Mouse (Mus musculus) ES-Bruce4 (cell line): ENCODE data around the gene Kif2c. TPM values are rescaled to one million over a fixed set of nuclear protein-coding genes. Genes with fewer than 3 reads are reported as not detected.

Experiments
- H3K27ac ChIP-seq: 2 replicates; pipeline ENCODE4 v1.5.1; 2012; ENCODE audit warnings: low read length, inconsistent platforms; ENCODE audit not compliant: insufficient read depth
- H3K27me3 ChIP-seq: 2 replicates; pipeline ENCODE4 v1.6.1; 2012; ENCODE audit warnings: mild to moderate bottlenecking, low read length, inconsistent platforms; ENCODE audit not compliant: control insufficient read depth, poor library complexity, insufficient read depth, severe bottlenecking
- H3K36me3 ChIP-seq: 2 replicates; pipeline ENCODE4 v1.6.1; 2012; ENCODE audit warnings: inconsistent platforms, mild to moderate bottlenecking, low read length, moderate library complexity; ENCODE audit not compliant: control insufficient read depth, poor library complexity, insufficient read depth, severe bottlenecking
- H3K4me1 ChIP-seq: one replicate; pipeline ENCODE4 v1.8.1; 2011; ENCODE audit warnings: low read length; ENCODE audit not compliant: control insufficient read depth, insufficient read depth
- H3K4me3 ChIP-seq: 2 replicates; pipeline ENCODE4 v1.5.1; 2011; ENCODE audit warnings: low read depth, mild to moderate bottlenecking, low read length
- H3K9ac ChIP-seq: 2 replicates; pipeline ENCODE4 v1.6.1; 2012; ENCODE audit warnings: low read depth, mild to moderate bottlenecking, inconsistent platforms; ENCODE audit not compliant: poor library complexity, severe bottlenecking
- H3K9me3 ChIP-seq: replicated peaks from 2 replicates; pipeline ENCODE4 v1.6.1; 2012; ENCODE audit warnings: mild to moderate bottlenecking, low read length, inconsistent platforms; ENCODE audit not compliant: control insufficient read depth, poor library complexity, insufficient read depth, severe bottlenecking
- CTCF ChIP-seq: IDR thresholded peaks from one replicate; pipeline ENCODE4 v1.8.1; 2011; ENCODE audit warnings: low read depth, low read length
- EP300 ChIP-seq: IDR thresholded peaks from 2 replicates; pipeline ENCODE4 v1.6.1; 2011; ENCODE audit warnings: low read depth, low read length; ENCODE audit not compliant: insufficient read depth
- POLR2A ChIP-seq: IDR thresholded peaks from one replicate; pipeline ENCODE4 v1.8.1; 2011; ENCODE audit warnings: low read length; ENCODE audit not compliant: insufficient read depth
- polyA plus RNA-seq: library from polyadenylated mRNA; stranded (reverse); fragments of >200 nt; gene quantifications from 2 replicates; pipeline ENCODE4 v1.2.4, GENCODE M21; 2011; ENCODE audit warnings: low read depth; ENCODE audit not compliant: missing spikeins, insufficient read depth, insufficient read length

Kif2c gene
- polyA plus RNA-seq, 1 experiment: 109 TPM

DNA sequence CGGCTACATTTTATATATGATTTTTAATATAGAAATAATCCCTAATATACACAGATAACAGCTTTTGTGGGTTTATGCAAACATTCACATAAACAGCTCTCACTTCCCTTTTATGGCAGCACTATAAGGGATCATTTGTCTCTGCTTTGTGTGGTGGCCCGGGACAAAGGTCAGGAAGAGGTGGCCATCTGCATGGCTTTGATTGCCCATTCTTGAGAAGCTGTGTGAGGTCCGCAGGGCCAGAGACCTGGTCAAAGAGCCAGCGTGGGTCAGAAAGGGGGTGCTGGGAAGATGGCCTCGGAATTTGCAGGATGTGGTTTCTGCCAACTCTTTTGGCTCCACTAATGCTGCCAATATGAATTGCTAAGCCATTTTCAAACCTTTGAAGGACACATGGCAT, 40.6 kb upstream of the Kif2c start:
- H3K36me3 ChIP-seq: no peaks in the 10 kb centered on the region
- H3K27ac ChIP-seq: no peak overlapping the region
- no peak overlapping the region for H3K4me3 ChIP-seq
- no peaks in the 10 kb centered on the region for H3K27me3 ChIP-seq
- H3K4me1 ChIP-seq: no peaks in the 10 kb centered on the region
- TF ChIP-seq POLR2A: no peak
- no peak for TF ChIP-seq CTCF
- TF ChIP-seq EP300: no peak
- H3K9me3 ChIP-seq: no peaks in the 10 kb centered on the region
- H3K9ac ChIP-seq: no peak overlapping the region

DNA sequence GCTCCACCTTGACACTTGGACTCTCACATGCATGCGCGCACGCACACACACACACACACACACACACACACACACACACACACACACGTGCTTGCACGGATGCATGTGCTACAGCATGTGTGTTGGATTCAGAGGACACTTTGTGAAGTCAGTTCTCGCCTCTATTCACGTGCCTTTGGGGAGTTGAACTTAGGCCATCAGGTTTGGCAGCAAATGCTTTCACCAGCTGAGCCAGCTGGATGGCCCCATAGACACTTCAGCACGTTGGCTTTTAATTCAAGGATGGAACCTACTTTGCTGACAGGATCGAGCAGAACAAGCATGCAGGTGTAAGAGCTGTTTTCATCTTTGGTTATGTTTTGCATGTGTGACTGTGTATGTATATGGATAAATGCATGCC, 39.4 kb upstream of the Kif2c start:
- Histone ChIP-seq H3K36me3 (no peaks in the 10 kb centered on the region), H3K4me3 (no peak overlapping the region), H3K4me1 (no peaks in the 10 kb centered on the region), H3K27ac (no peak overlapping the region), H3K27me3 (no peaks in the 10 kb centered on the region), H3K9ac (no peak overlapping the region), H3K9me3 (no peaks in the 10 kb centered on the region)
- TF ChIP-seq CTCF (no peak), POLR2A (no peak), EP300 (no peak)

DNA sequence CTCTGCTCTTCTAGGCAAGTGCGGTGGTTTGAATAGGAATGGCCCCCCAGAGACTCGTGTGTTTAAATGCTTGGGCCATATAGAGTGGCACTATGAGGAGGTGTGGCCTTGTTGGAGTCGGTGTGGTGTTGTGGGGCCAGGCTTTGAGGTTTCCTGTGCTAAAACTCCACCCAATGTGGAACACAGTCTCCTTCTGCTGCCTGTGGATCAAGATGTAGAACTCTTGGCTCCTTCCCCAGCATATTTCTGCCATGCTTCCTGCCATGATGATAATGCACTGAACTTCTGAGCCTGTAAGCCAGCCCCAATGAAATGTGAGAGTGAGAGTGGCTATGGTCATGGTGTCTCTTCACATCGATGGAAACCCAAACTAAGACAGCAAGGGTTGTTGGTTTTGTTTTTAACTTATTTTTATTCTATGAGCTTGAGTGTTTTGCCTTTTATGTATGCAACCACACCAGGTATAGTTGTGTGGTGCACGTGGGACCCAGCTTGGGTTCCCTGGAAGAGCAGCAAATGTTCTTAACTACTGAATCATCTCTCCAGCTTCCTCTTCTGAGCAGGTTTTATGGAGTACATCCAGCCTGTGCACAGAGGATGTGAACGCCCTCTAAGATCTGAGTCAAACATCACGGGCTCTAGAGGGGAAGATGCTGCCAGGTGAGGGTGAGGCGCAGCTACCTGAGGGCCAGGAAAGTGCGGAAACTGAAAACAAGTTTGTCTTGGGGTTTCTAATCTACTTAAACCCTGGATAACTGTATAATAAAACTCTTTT, 38.5 kb upstream of the Kif2c start:
- Histone ChIP-seq H3K4me3 (no peak overlapping the region), H3K36me3 (no peaks in the 10 kb centered on the region), H3K27me3 (no peaks in the 10 kb centered on the region), H3K4me1 (no peaks in the 10 kb centered on the region), H3K27ac (no peak overlapping the region), H3K9ac (no peak overlapping the region), H3K9me3 (no peaks in the 10 kb centered on the region)
- no peak for TF ChIP-seq POLR2A
- TF ChIP-seq CTCF: no peak
- no peak for TF ChIP-seq EP300

DNA sequence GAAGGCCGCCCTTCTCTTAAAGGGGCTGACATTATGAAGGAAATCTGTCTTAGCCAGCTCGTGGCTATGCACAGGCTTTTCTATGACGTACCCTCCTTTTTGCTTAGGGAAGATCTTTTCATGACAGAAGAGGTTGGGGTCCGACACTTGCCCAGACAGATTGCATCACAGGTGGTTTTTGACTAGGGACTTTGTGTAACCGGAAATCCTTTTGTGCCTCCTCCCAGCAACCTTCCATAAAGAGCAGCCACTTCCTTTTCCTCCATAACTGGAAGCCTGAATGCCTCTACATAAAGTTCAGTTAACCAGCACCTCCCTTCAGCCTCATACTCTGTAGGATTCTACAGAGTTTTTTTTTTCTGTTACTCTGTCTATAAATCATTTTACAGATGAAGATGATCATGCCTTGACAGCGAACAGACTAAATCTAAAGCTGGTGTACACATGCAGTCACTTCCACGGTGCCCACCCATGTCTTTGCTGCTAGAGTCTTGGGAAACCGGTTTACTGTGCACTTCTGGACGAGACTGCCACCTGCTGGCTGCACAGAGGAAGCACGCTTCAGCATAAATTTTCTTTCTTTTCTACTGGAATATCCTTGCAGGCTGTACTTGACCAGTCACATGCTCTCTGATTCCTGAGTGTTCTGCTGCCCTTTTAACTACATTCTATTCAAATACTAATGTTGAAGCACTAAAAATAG, 36.2 kb upstream of the Kif2c start:
- H3K27me3 ChIP-seq: no peaks in the 10 kb centered on the region
- H3K27ac ChIP-seq: no peak overlapping the region
- TF ChIP-seq CTCF (peak; percentile 95), EP300 (no peak), POLR2A (no peak)
- no peaks in the 10 kb centered on the region for H3K9me3 ChIP-seq
- H3K36me3 ChIP-seq: no peaks in the 10 kb centered on the region
- H3K4me3 ChIP-seq: no peak overlapping the region
- no peak overlapping the region for H3K9ac ChIP-seq
- no peaks in the 10 kb centered on the region for H3K4me1 ChIP-seq

DNA sequence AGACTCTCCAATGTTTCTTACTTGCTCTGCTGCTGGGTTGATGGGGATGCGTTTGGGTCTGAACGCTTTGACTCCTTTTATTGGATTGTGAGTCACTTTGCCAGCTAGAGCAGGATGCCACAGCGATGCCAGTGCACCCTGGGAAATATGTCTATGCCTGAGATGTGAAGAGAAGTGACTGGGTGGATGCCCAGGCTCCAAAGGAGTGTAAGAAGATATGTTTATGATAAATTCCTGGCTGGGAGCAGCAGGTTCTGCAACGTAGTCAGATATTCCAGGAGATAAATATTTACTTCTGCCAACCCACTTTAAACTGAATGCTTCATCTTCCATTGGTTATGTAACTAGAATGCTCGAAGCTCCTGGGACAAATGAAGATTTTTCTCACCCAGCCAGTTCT, 34.6 kb upstream of the Kif2c start:
- TF ChIP-seq EP300 (no peak), POLR2A (no peak), CTCF (no peak)
- Histone ChIP-seq H3K36me3 (no peaks in the 10 kb centered on the region), H3K9me3 (no peaks in the 10 kb centered on the region), H3K4me1 (no peaks in the 10 kb centered on the region), H3K9ac (no peak overlapping the region), H3K4me3 (no peak overlapping the region), H3K27me3 (no peaks in the 10 kb centered on the region), H3K27ac (no peak overlapping the region)

DNA sequence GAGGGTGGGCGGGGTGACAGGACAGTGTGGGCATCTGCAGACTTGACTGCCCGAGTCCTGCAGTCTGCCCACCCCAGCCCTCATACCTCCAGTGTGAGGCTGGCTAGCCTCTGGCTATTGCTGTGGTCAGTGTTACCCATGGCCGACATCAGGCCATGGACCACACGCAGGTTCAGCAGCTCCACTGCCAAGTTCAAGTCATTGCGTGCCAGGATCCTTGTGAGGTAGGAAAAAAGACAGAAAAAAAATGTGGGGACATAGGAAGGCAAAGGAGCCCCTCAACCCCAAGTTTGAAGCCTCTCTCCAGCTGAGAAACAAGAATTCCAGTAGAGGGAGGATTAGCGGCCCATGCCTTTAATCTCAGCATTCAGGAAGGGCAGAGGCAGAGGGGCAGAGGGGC, 31.8 kb upstream of the Kif2c start:
- TF ChIP-seq CTCF (no peak), EP300 (no peak), POLR2A (no peak)
- Histone ChIP-seq H3K27ac (no peak overlapping the region), H3K9ac (no peak overlapping the region), H3K4me3 (no peak overlapping the region), H3K27me3 (no peaks in the 10 kb centered on the region), H3K4me1 (peaks cover 1% of the 10 kb centered on the region), H3K9me3 (no peaks in the 10 kb centered on the region), H3K36me3 (no peaks in the 10 kb centered on the region)
